Mouse (Mus musculus) embryonic facial prominence, embryonic 13.5 days (tissue): Measurements from ENCODE around the gene Slc45a3. TPM values are rescaled to one million over a fixed set of nuclear protein-coding genes. Genes with fewer than 3 reads are reported as not detected.
A peak's percentile ranks its signal among the peaks of the same experiment; 100 is the strongest.

ENCODE experiments used
- ATAC-seq: fragments of 200-750 bp; cut with Nextera tagmentation; 2 replicates; pipeline ENCODE4 v1.8.0; 2017; ENCODE audit warnings: low read depth; ENCODE audit not compliant: insufficient number of reproducible peaks, insufficient read depth, low FRiP score, low TSS enrichment
- H3K27ac ChIP-seq: fragments of 300-500 bp; sonication (generic); 2 replicates; pipeline ENCODE4 v1.5.1; 2015; ENCODE audit warnings: moderate library complexity, mild to moderate bottlenecking, inconsistent platforms
- H3K27me3 ChIP-seq: fragments of 300-500 bp; sonication (generic); 2 replicates; pipeline ENCODE4 v1.6.1; 2015; ENCODE audit warnings: mild to moderate bottlenecking, inconsistent platforms
- H3K36me3 ChIP-seq: fragments of 300-500 bp; sonication (generic); 2 replicates; pipeline ENCODE4 v1.6.1; 2015; ENCODE audit warnings: mild to moderate bottlenecking, inconsistent platforms
- H3K4me1 ChIP-seq: fragments of 300-500 bp; sonication (generic); 2 replicates; pipeline ENCODE4 v1.6.1; 2015; ENCODE audit warnings: inconsistent platforms
- H3K4me2 ChIP-seq: fragments of 300-500 bp; sonication (generic); 2 replicates; pipeline ENCODE4 v1.6.1; 2015; ENCODE audit warnings: moderate library complexity, mild to moderate bottlenecking, inconsistent platforms
- H3K4me3 ChIP-seq: fragments of 300-500 bp; sonication (generic); 2 replicates; pipeline ENCODE4 v1.5.1; 2015; ENCODE audit warnings: mild to moderate bottlenecking, inconsistent platforms
- H3K9ac ChIP-seq: fragments of 300-500 bp; sonication (generic); 2 replicates; pipeline ENCODE4 v1.6.1; 2015; ENCODE audit warnings: mild to moderate bottlenecking, inconsistent platforms
- H3K9me3 ChIP-seq: fragments of 300-500 bp; sonication (generic); 2 replicates; pipeline ENCODE4 v1.6.1; 2016; ENCODE audit warnings: inconsistent platforms
- WGBS: fragments of 180-500 bp; shearing (Covaris S2); methylation state at CpG from one replicate; pipeline ENCODE4 v1.1.7; 2015; ENCODE audit warnings: mixed read lengths; 5-methylcytosine and 5-hydroxymethylcytosine counted together
- polyA plus RNA-seq: library from polyadenylated mRNA; unstranded; fragments of >200 nt; fragmentation: Nextera tagmentation; extraction: Ambion mirVana; gene quantifications from 2 replicates; pipeline ENCODE4 v1.2.1, GENCODE M21; 2015

The Slc45a3 gene
- polyA plus RNA-seq, result 3.2 and 4.0 TPM in 2 replicates

GRCm38 (mm10) chr1:131962606-131963084 is at the start of gene Slc45a3:
TSS of gene Slc45a3 (plus strand) at chr1:131962967.
- peaks cover 15% of the 10 kb centered on the region for H3K4me1 ChIP-seq
- H3K27me3 ChIP-seq, result peaks cover 71% of the 10 kb centered on the region
- H3K4me2 ChIP-seq, result peak within 1 kb of the TSS; percentile 96
- H3K9me3 ChIP-seq, result no peaks in the 10 kb centered on the region
- H3K27ac ChIP-seq, result no peak within 1 kb of the TSS
- H3K4me3 ChIP-seq, result peak within 1 kb of the TSS; percentile 81
- H3K9ac ChIP-seq, result peak within 1 kb of the TSS; percentile 78
- no peaks in the 10 kb centered on the region for H3K36me3 ChIP-seq
- ATAC-seq, result peak; percentile 52
- under 1% methylated on average over 35 of the region's 35 CpGs for WGBS

GRCm38 (mm10) chr1:131917634-131918033 is 45.1 kb upstream of the Slc45a3 start:
- Histone ChIP-seq H3K27ac (no peak overlapping the region), H3K4me2 (no peak overlapping the region), H3K9ac (no peak overlapping the region), H3K4me1 (peaks cover 17% of the 10 kb centered on the region; the same call in 1 of the 2 replicates), H3K4me3 (no peak overlapping the region), H3K9me3 (no peaks in the 10 kb centered on the region), H3K36me3 (peaks cover 56% of the 10 kb centered on the region), H3K27me3 (no peaks in the 10 kb centered on the region)
- 77% methylated on average over 6 of the region's 6 CpGs for WGBS
- ATAC-seq, result no peak

GRCm38 (mm10) chr1:131919052-131919451 is 43.7 kb upstream of the Slc45a3 start:
- Histone ChIP-seq H3K27ac (no peak overlapping the region), H3K4me3 (no peak overlapping the region), H3K9ac (no peak overlapping the region), H3K36me3 (peaks cover 65% of the 10 kb centered on the region), H3K27me3 (no peaks in the 10 kb centered on the region), H3K9me3 (no peaks in the 10 kb centered on the region), H3K4me2 (no peak overlapping the region), H3K4me1 (peaks cover 14% of the 10 kb centered on the region; the same call in 1 of the 2 replicates)
- 99% methylated on average over 2 of the region's 2 CpGs for WGBS
- ATAC-seq, result no peak

- Histone ChIP-seq H3K4me2 (no peak overlapping the region), H3K4me1 (peaks cover 6% of the 10 kb centered on the region; the same call in 1 of the 2 replicates), H3K9ac (no peak overlapping the region), H3K27me3 (no peaks in the 10 kb centered on the region), H3K36me3 (peaks cover 81% of the 10 kb centered on the region), H3K9me3 (no peaks in the 10 kb centered on the region), H3K27ac (no peak overlapping the region), H3K4me3 (no peak overlapping the region)
- 97% methylated on average over 3 of the region's 3 CpGs for WGBS
- no peak for ATAC-seq
Measured at GRCm38 (mm10) chr1:131922100-131922499, 40.7 kb upstream of the Slc45a3 start.

- Histone ChIP-seq H3K4me2 (no peak overlapping the region), H3K36me3 (peaks cover 53% of the 10 kb centered on the region), H3K9me3 (no peaks in the 10 kb centered on the region), H3K27ac (no peak overlapping the region), H3K27me3 (no peaks in the 10 kb centered on the region), H3K9ac (no peak overlapping the region), H3K4me3 (no peak overlapping the region), H3K4me1 (no peaks in the 10 kb centered on the region)
- ATAC-seq, result no peak
- 93% methylated on average over 2 of the region's 2 CpGs for WGBS
Measured at GRCm38 (mm10) chr1:131933471-131933870, 29.3 kb upstream of the Slc45a3 start.

GRCm38 (mm10) chr1:131937659-131938305 is 25.0 kb upstream of the Slc45a3 start:
- H3K4me3 ChIP-seq, result no peak overlapping the region
- H3K27me3 ChIP-seq, result no peaks in the 10 kb centered on the region
- no peak overlapping the region for H3K4me2 ChIP-seq
- peaks cover 17% of the 10 kb centered on the region for H3K36me3 ChIP-seq
- no peak overlapping the region for H3K9ac ChIP-seq
- H3K27ac ChIP-seq, result no peak overlapping the region
- H3K9me3 ChIP-seq, result no peaks in the 10 kb centered on the region
- 55% methylated on average over 6 of the region's 6 CpGs for WGBS
- ATAC-seq, result no peak
- peaks cover 5% of the 10 kb centered on the region; the same call in 1 of the 2 replicates for H3K4me1 ChIP-seq

- peaks cover 12% of the 10 kb centered on the region for H3K36me3 ChIP-seq
- no peak overlapping the region for H3K4me3 ChIP-seq
- H3K4me1 ChIP-seq, result peaks cover 5% of the 10 kb centered on the region; the same call in 1 of the 2 replicates
- 80% methylated on average over 1 of the region's 1 CpGs for WGBS
- H3K4me2 ChIP-seq, result no peak overlapping the region
- no peak overlapping the region for H3K9ac ChIP-seq
- H3K27ac ChIP-seq, result no peak overlapping the region
- ATAC-seq, result no peak
- H3K27me3 ChIP-seq, result no peaks in the 10 kb centered on the region
- no peaks in the 10 kb centered on the region for H3K9me3 ChIP-seq
Measured at GRCm38 (mm10) chr1:131938811-131939210, 24.0 kb upstream of the Slc45a3 start.

GRCm38 (mm10) chr1:131940711-131941244 is 22.0 kb upstream of the Slc45a3 start:
- no peaks in the 10 kb centered on the region for H3K27me3 ChIP-seq
- no peak for ATAC-seq
- no peak overlapping the region for H3K9ac ChIP-seq
- 71% methylated on average over 2 of the region's 2 CpGs for WGBS
- no peak overlapping the region for H3K27ac ChIP-seq
- H3K4me2 ChIP-seq, result no peak overlapping the region
- peaks cover 5% of the 10 kb centered on the region; the same call in 1 of the 2 replicates for H3K36me3 ChIP-seq
- H3K4me3 ChIP-seq, result no peak overlapping the region
- H3K9me3 ChIP-seq, result no peaks in the 10 kb centered on the region
- H3K4me1 ChIP-seq, result peaks cover 8% of the 10 kb centered on the region; the same call in 1 of the 2 replicates

GRCm38 (mm10) chr1:131941501-131941900 is 21.3 kb upstream of the Slc45a3 start:
- H3K9ac ChIP-seq, result no peak overlapping the region
- ATAC-seq, result no peak

GRCm38 (mm10) chr1:131942621-131943590 is 19.9 kb upstream of the Slc45a3 start:
- no peak for ATAC-seq
- H3K4me2 ChIP-seq, result no peak overlapping the region
- 65% methylated on average over 16 of the region's 16 CpGs for WGBS

More at GRCm38 (mm10) chr1:131941501-131941900, 21.3 kb upstream of the Slc45a3 start:
- no peak overlapping the region for H3K4me3 ChIP-seq
- H3K36me3 ChIP-seq, result peaks cover 5% of the 10 kb centered on the region; the same call in 1 of the 2 replicates
- 88% methylated on average over 1 of the region's 1 CpGs for WGBS
- H3K4me2 ChIP-seq, result no peak overlapping the region
- no peak overlapping the region for H3K27ac ChIP-seq
- H3K4me1 ChIP-seq, result peaks cover 8% of the 10 kb centered on the region; the same call in 1 of the 2 replicates
- H3K27me3 ChIP-seq, result no peaks in the 10 kb centered on the region
- no peaks in the 10 kb centered on the region for H3K9me3 ChIP-seq

More at GRCm38 (mm10) chr1:131942621-131943590, 19.9 kb upstream of the Slc45a3 start:
- H3K9ac ChIP-seq, result no peak overlapping the region
- H3K4me1 ChIP-seq, result peaks cover 15% of the 10 kb centered on the region
- H3K4me3 ChIP-seq, result no peak overlapping the region
- H3K27ac ChIP-seq, result no peak overlapping the region
- H3K27me3 ChIP-seq, result no peaks in the 10 kb centered on the region
- no peaks in the 10 kb centered on the region for H3K9me3 ChIP-seq
- H3K36me3 ChIP-seq, result no peaks in the 10 kb centered on the region
